Mouse (Mus musculus) forebrain, embryonic 16.5 days (tissue): Measurements from ENCODE around the gene Mapk6. TPM values are rescaled to one million over a fixed set of nuclear protein-coding genes. Genes with fewer than 3 reads are reported as not detected.

ENCODE experiments used
- polyA plus RNA-seq: library from polyadenylated mRNA; unstranded; fragments of >200 nt; fragmentation: Nextera tagmentation; extraction: Ambion mirVana; gene quantifications from 2 replicates; pipeline ENCODE4 v1.2.1, GENCODE M21; 2015

Gene Mapk6
- polyA plus RNA-seq, 1 experiment from 2014 or later = 141 TPM

Other genes starting within 250 kb of the Mapk6 start
- gene Myo5c, start 178.0 kb downstream of the Mapk6 start, polyA plus RNA-seq = 0.31 and 0.47 TPM in 2 replicates
- 50.8 and 60.2 TPM in 2 replicates for gene Gnb5, start 103.7 kb downstream of the Mapk6 start, polyA plus RNA-seq
- gene Bcl2l10, start 62.2 kb downstream of the Mapk6 start, polyA plus RNA-seq = not detected in 2 replicates
- 41.9 and 43.7 TPM in 2 replicates for gene Leo1, start 31.5 kb upstream of the Mapk6 start, polyA plus RNA-seq
- 107 and 113 TPM in 2 replicates for gene Tmod3, start 149.7 kb upstream of the Mapk6 start, polyA plus RNA-seq
- gene Tmod2, start 201.3 kb upstream of the Mapk6 start, polyA plus RNA-seq = 252 and 274 TPM in 2 replicates
- 26.7 and 28.2 TPM in 2 replicates for gene Lysmd2, start 215.7 kb upstream of the Mapk6 start, polyA plus RNA-seq